8 mouse cellular contexts compared by ENCODE assay signal in the genomic region with DNA sequence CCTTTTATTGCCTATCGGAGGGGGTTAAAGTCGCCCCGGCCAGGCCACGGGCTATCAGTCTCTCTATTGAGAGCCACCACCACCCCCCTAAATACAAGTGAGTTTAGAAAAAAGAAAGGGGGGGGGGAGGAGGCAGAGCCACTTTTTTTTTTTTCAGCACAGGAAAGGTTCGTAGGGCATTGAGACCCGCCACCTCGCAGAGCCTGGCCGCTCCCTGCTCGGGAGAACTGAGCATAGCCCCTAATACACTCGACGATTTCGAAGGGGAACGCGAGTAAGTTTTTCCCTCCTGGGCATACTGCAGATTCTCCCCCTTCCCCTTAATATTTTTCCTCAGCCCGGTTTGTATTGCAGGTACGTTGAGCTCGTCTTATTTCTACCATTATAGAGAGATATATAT. TPM values are rescaled to one million over a fixed set of nuclear protein-coding genes. Genes with fewer than 3 reads are reported as not detected.
DNase-seq lines count a peak whose midpoint lies in the region; ATAC-seq and TF ChIP-seq lines count a peak whose summit lies in the region.

No protein-coding gene starts in this region.

- DNase-seq in gastrocnemius, adult 2 months = no peak
- DNase-seq in gastrocnemius, postnatal 10 days = no peak
- DNase-seq in forebrain, postnatal 0 days = no peak
- no peak for DNase-seq in liver, postnatal 0 days
- DNase-seq in urinary bladder, adult 2 months (ENCODE audit: low spot score) = no peak
- no peak for DNase-seq in thymus, postnatal 25 days
- DNase-seq in ovary, postnatal 36 days (ENCODE audit: low spot score) = no peak

- no peak for ATAC-seq in forebrain, postnatal 0 days
- ATAC-seq in liver, postnatal 0 days = no peak

- H3K27me3 ChIP-seq in E14TG2a.4 (ENCODE audit: insufficient read depth, low read length) = peaks cover 88% of the 10 kb centered on the region
- H3K27me3 ChIP-seq in forebrain, postnatal 0 days (ENCODE audit: insufficient read depth, low read length) = peaks cover 61% of the 10 kb centered on the region
- peaks cover 96% of the 10 kb centered on the region for H3K27me3 ChIP-seq in liver, postnatal 0 days (ENCODE audit: insufficient read depth, low read length)

- H3K27ac ChIP-seq in gastrocnemius, adult 2 months = no peak overlapping the region
- H3K27ac ChIP-seq in forebrain, postnatal 0 days (ENCODE audit: low read depth, low read length) = 0 out of 2 replicates have a peak overlapping the region, but pooled peaks have one; percentile 45
- no peak overlapping the region for H3K27ac ChIP-seq in liver, postnatal 0 days (ENCODE audit: low read depth)

- H3K4me3 ChIP-seq in gastrocnemius, adult 2 months = peak overlapping the region; percentile 67
- peak overlapping the region; percentile 81 for H3K4me3 ChIP-seq in E14TG2a.4 (replicated peaks; ENCODE audit: low read length)
- peak overlapping the region; percentile 46 for H3K4me3 ChIP-seq in forebrain, postnatal 0 days (ENCODE audit: low read depth, low read length)
- peak overlapping the region; percentile 53 for H3K4me3 ChIP-seq in liver, postnatal 0 days (ENCODE audit: low read depth, low read length)

- TF ChIP-seq CTCF in gastrocnemius, adult 2 months (IDR thresholded peaks at IDR 0.05) = no peak
- no peak for TF ChIP-seq CTCF in E14TG2a.4 (conservative IDR thresholded peaks at IDR 0.05; ENCODE audit: low read length)
- TF ChIP-seq CTCF in forebrain, postnatal 0 days (IDR thresholded peaks at IDR 0.05; ENCODE audit: low read depth) = no peak
- no peak for TF ChIP-seq CTCF in liver, postnatal 0 days (IDR thresholded peaks at IDR 0.05; ENCODE audit: low read depth)

- intact Hi-C loops in gastrocnemius, adult 2 months (cut with DNase I) = no loop called here

- H3K9ac ChIP-seq in forebrain, postnatal 0 days = peak overlapping the region; percentile 40; the same call in 1 of the 2 replicates
- no peak overlapping the region for H3K9ac ChIP-seq in liver, postnatal 0 days (replicated peaks)

- no peak for TF ChIP-seq EP300 in liver, postnatal 0 days (IDR thresholded peaks at IDR 0.05; ENCODE audit: low read depth)

- no peaks in the 10 kb centered on the region for H3K36me3 ChIP-seq in E14TG2a.4 (ENCODE audit: insufficient read depth, low read length)
- H3K36me3 ChIP-seq in forebrain, postnatal 0 days (ENCODE audit: insufficient read depth) = no peaks in the 10 kb centered on the region
- no peaks in the 10 kb centered on the region for H3K36me3 ChIP-seq in liver, postnatal 0 days (replicated peaks; ENCODE audit: insufficient read depth, low read length)

- 1% methylated on average over 17 of the region's 17 CpGs for WGBS in forebrain, postnatal 0 days
- under 1% methylated on average over 17 of the region's 17 CpGs for WGBS in liver, postnatal 0 days (ENCODE audit: insufficient replicate concordance)

- peaks cover 43% of the 10 kb centered on the region for H3K4me1 ChIP-seq in E14TG2a.4 (replicated peaks; ENCODE audit: low read depth, low read length)
- H3K4me1 ChIP-seq in forebrain, postnatal 0 days (ENCODE audit: insufficient read depth) = no peaks in the 10 kb centered on the region
- peaks cover 20% of the 10 kb centered on the region for H3K4me1 ChIP-seq in liver, postnatal 0 days (ENCODE audit: insufficient read depth)

- peak overlapping the region; percentile 60 for H3K4me2 ChIP-seq in forebrain, postnatal 0 days (ENCODE audit: low read depth)
- peak overlapping the region; percentile 82 for H3K4me2 ChIP-seq in liver, postnatal 0 days (ENCODE audit: low read depth, low read length)

- H3K9me3 ChIP-seq in E14TG2a.4 (ENCODE audit: low read length) = no peaks in the 10 kb centered on the region
- H3K9me3 ChIP-seq in forebrain, postnatal 0 days (ENCODE audit: low read length) = no peaks in the 10 kb centered on the region
- no peaks in the 10 kb centered on the region for H3K9me3 ChIP-seq in liver, postnatal 0 days (ENCODE audit: low read length)

RNA-seq across cellular contexts. Expression of gene Sp8, which starts 1.3 kb away (rescaled TPM):
- total RNA-seq in gastrocnemius, adult 2 months (2021) = not detected
- under 1 TPM in 1 of 2 experiments, not detected in 1; 0.09 TPM for total RNA-seq in gastrocnemius, postnatal 10 days (2021)
- total RNA-seq in forebrain, postnatal 0 days (2014; rRNA removed) = 14.4 and 21.1 TPM in 2 replicates
- polyA plus RNA-seq in forebrain, postnatal 0 days (2015; fragmentation: Nextera tagmentation; extraction: Ambion mirVana) = 8.1 and 9.2 TPM in 2 replicates
- not detected in 2 replicates for polyA plus RNA-seq in liver, postnatal 0 days (2015; fragmentation: Nextera tagmentation; extraction: Ambion mirVana)
- 0.04 TPM in 2 replicates for polyA plus RNA-seq in urinary bladder, adult 2 months (2012; rRNA removed)

Comparison
In these comparisons a context has a peak if more than half of its experiments do, and no peak if none do; other contexts are left out.
1. RNA of gene Sp8, which starts 1.3 kb away (total RNA-seq): 14.4 to 21.1 TPM in forebrain, postnatal 0 days; 0.09 TPM in gastrocnemius, postnatal 10 days and not detected in gastrocnemius, adult 2 months; every median in the first group is over 10 times any median in the second.
2. Peak in every context shown above with its lines, with median percentiles within 50 percentile points of each other: H3K4me3 ChIP-seq.